Mouse (Mus musculus) liver, adult 2 months (tissue): ENCODE results near the gene Gmfb. TPM values are rescaled to one million over a fixed set of nuclear protein-coding genes. Genes with fewer than 3 reads are reported as not detected.

Experiments used
- DNase-seq: peaks from one replicate; pipeline ENCODE4 v3.0.0-alpha.2; 2011; ENCODE audit warnings: low read depth, low spot score; ENCODE audit errors: extremely low read depth
- H3K27ac ChIP-seq: fragments of 200-500 bp; replicated peaks from 2 replicates; pipeline ENCODE4 v1.5.1; 2012; ENCODE audit warnings: low read depth, mild to moderate bottlenecking, control low read depth, inconsistent platforms, low read length; ENCODE audit not compliant: insufficient read depth
- H3K27me3 ChIP-seq: fragments of 200-500 bp; 2 replicates; pipeline ENCODE4 v1.6.1; 2012; ENCODE audit warnings: mild to moderate bottlenecking, moderate library complexity, low read length, inconsistent platforms; ENCODE audit not compliant: control insufficient read depth, insufficient read depth
- H3K36me3 ChIP-seq: fragments of 200-500 bp; 2 replicates; pipeline ENCODE4 v1.6.1; 2012; ENCODE audit warnings: low read length, inconsistent platforms; ENCODE audit not compliant: control insufficient read depth, insufficient read depth
- H3K4me1 ChIP-seq: fragments of 200-500 bp; 2 replicates; pipeline ENCODE4 v1.6.1; 2011; ENCODE audit warnings: low read length; ENCODE audit not compliant: control insufficient read depth, insufficient read depth
- H3K4me3 ChIP-seq: fragments of 200-500 bp; 2 replicates; pipeline ENCODE4 v1.5.1; 2011; ENCODE audit warnings: low read depth, mild to moderate bottlenecking, control low read depth, low read length, moderate library complexity; ENCODE audit not compliant: insufficient read depth
- H3K79me2 ChIP-seq: fragments of 200-500 bp; 2 replicates; pipeline ENCODE4 v1.6.1; 2012; ENCODE audit warnings: inconsistent platforms, mild to moderate bottlenecking, low read length, moderate library complexity; ENCODE audit not compliant: control insufficient read depth, insufficient read depth
- H3K9ac ChIP-seq: fragments of 200-500 bp; 2 replicates; pipeline ENCODE4 v1.6.1; 2012; ENCODE audit warnings: low read depth, mild to moderate bottlenecking, control low read depth, inconsistent platforms, low read length
- CTCF ChIP-seq: fragments of 200-500 bp; IDR thresholded peaks from 2 replicates; pipeline ENCODE4 v1.5.1; 2011; ENCODE audit warnings: low read depth, low read length, control low read depth
- POLR2A ChIP-seq: fragments of 200-500 bp; IDR thresholded peaks from 2 replicates; pipeline ENCODE4 v1.6.1; 2011; ENCODE audit warnings: low read length, control low read depth; ENCODE audit not compliant: insufficient read depth; ENCODE audit errors: extremely low read depth
- WGBS: fragments of 180-500 bp; shearing (Covaris S2); methylation state at CpG from one replicate; pipeline ENCODE4 v1.1.7; 2018; 5-methylcytosine and 5-hydroxymethylcytosine counted together
- polyA plus RNA-seq: library from polyadenylated mRNA; depleted of rRNA; stranded (reverse); fragments of >200 nt; gene quantifications from 2 replicates; pipeline ENCODE4 v1.2.3, GENCODE M21; 2012
- total RNA-seq: library from RNA; depleted of rRNA; stranded (reverse); fragments of >200 nt; gene quantifications from 2 replicates; pipeline ENCODE4 v1.2.3, GENCODE M21; 2014

The Gmfb gene
- total and polyA plus RNA-seq, 2 experiments: 3.6 to 27.2 TPM

GRCm38 (mm10) chr14:46794157-46794556 is 27.9 kb downstream of the Gmfb start:
- no peak overlapping the region for H3K4me3 ChIP-seq
- WGBS: 58% methylated on average over 5 of the region's 5 CpGs
- peak; percentile 68 for DNase-seq

GRCm38 (mm10) chr14:46790723-46791122 is 31.3 kb downstream of the Gmfb start:
- peaks cover 6% of the 10 kb centered on the region; the same call in 1 of the 2 replicates for H3K79me2 ChIP-seq
- H3K4me3 ChIP-seq: no peak overlapping the region
- no peaks in the 10 kb centered on the region for H3K36me3 ChIP-seq
- no peak overlapping the region for H3K9ac ChIP-seq
- no peak for TF ChIP-seq CTCF
- no peak for TF ChIP-seq POLR2A
- H3K27me3 ChIP-seq: no peaks in the 10 kb centered on the region
- DNase-seq: no peak
- 94% methylated on average over 6 of the region's 6 CpGs for WGBS
- no peak overlapping the region for H3K27ac ChIP-seq
- H3K4me1 ChIP-seq: peaks cover 14% of the 10 kb centered on the region

More at GRCm38 (mm10) chr14:46794157-46794556, 27.9 kb downstream of the Gmfb start:
- no peaks in the 10 kb centered on the region; the same call in 1 of the 2 replicates for H3K4me1 ChIP-seq
- H3K27ac ChIP-seq: no peak overlapping the region
- no peaks in the 10 kb centered on the region for H3K79me2 ChIP-seq
- no peaks in the 10 kb centered on the region for H3K36me3 ChIP-seq
- no peak for TF ChIP-seq CTCF
- no peak for TF ChIP-seq POLR2A
- H3K9ac ChIP-seq: no peak overlapping the region
- no peaks in the 10 kb centered on the region for H3K27me3 ChIP-seq

DNA sequence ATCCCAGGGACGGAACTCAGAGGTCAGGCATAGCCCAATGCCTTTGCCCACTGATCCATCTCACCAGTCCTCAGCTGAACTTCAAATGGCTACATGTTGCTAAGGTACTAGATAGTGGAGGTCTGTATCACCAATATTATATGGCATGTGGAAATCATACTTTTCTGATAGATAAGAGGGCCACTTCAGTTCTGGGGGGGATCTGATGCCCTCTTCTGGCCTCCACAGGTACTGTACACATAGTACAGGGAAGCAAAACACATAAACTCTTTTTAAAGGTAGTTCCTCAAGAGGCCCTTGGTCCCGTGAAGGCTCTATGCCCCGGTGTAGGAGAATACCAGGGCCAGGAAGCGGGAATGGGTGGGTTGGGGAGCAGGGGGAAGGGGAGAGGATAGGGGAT is 31.7 kb downstream of the Gmfb start:
- WGBS: 88% methylated on average over 4 of the region's 4 CpGs
- Histone ChIP-seq H3K9ac (no peak overlapping the region), H3K4me3 (no peak overlapping the region), H3K79me2 (peaks cover 7% of the 10 kb centered on the region; the same call in 1 of the 2 replicates), H3K36me3 (no peaks in the 10 kb centered on the region), H3K27ac (no peak overlapping the region), H3K4me1 (peaks cover 14% of the 10 kb centered on the region), H3K27me3 (no peaks in the 10 kb centered on the region)
- DNase-seq: no peak
- TF ChIP-seq CTCF: no peak
- no peak for TF ChIP-seq POLR2A

GRCm38 (mm10) chr14:46788505-46788901 is 33.5 kb downstream of the Gmfb start:
- Histone ChIP-seq H3K9ac (peak overlapping the region; percentile 38; the same call in 1 of the 2 replicates), H3K27ac (peak overlapping the region; percentile 64), H3K4me1 (peaks cover 14% of the 10 kb centered on the region), H3K4me3 (peak overlapping the region; percentile 100), H3K79me2 (peaks cover 19% of the 10 kb centered on the region; the same call in 1 of the 2 replicates), H3K27me3 (no peaks in the 10 kb centered on the region), H3K36me3 (no peaks in the 10 kb centered on the region; the same call in 1 of the 2 replicates)
- TF ChIP-seq CTCF (no peak), POLR2A (no peak)
- 13% methylated on average over 8 of the region's 8 CpGs for WGBS
- DNase-seq: no peak

DNA sequence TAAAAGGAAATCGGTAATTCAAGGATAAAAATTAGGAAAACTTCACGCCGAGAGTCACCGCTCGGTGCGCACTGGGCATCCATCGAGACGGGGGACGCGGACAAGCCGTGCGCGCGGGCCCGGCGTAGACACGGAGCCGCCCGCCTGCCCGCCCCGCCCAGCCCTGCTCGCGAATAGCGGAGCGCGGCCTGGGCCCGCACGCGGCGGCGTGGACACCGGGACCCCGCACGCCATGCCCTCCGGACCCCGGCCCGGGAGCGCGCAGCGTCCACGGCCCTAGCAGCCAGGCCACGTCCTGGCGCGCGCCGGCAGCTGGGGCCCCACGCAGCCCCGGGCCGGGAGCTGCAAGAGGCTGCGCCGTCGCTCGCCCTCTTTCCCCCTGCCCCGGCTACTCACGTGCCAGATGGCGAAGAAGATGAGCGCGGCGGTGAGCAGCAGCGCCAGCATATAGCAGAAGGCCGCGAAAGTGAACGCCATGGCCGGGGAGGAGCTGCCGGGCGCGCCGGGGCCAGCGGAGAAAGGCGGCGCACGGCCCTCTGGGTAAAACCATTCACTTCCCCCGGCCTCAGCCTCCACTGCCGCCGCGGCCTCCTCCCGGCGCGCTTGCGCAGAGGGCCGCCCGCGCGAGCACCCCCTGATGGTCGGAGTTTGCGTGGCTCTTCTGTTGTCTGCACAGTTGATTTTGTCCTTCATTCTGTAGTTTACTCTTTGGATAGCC is 34.1 kb downstream of the Gmfb start, which contains the start of gene Cnih1:
TSS of gene Cnih1 (minus strand) at position 625 of the 718 bp plus-strand sequence.
- Histone ChIP-seq H3K9ac (peak within 1 kb of the TSS; percentile 98), H3K4me3 (peak within 1 kb of the TSS; percentile 100), H3K79me2 (peaks cover 22% of the 10 kb centered on the region; the same call in 1 of the 2 replicates), H3K4me1 (peaks cover 14% of the 10 kb centered on the region), H3K27ac (peak within 1 kb of the TSS; percentile 88), H3K27me3 (no peaks in the 10 kb centered on the region), H3K36me3 (no peaks in the 10 kb centered on the region; the same call in 1 of the 2 replicates)
- peak; percentile 71 for DNase-seq
- TF ChIP-seq POLR2A (peak; percentile 26; the same call in 1 of the 2 replicates), CTCF (peak; percentile 81)
- 2% methylated on average over 82 of the region's 86 CpGs for WGBS

GRCm38 (mm10) chr14:46787454-46787786 is 34.6 kb downstream of the Gmfb start:
- 0% methylated on average over 11 of the region's 11 CpGs for WGBS
- no peak for TF ChIP-seq POLR2A
- TF ChIP-seq CTCF: no peak
- Histone ChIP-seq H3K79me2 (peaks cover 22% of the 10 kb centered on the region; the same call in 1 of the 2 replicates), H3K4me1 (peaks cover 14% of the 10 kb centered on the region), H3K27ac (peak overlapping the region; percentile 88), H3K27me3 (no peaks in the 10 kb centered on the region), H3K36me3 (peaks cover 4% of the 10 kb centered on the region), H3K4me3 (peak overlapping the region; percentile 100), H3K9ac (peak overlapping the region; percentile 98)
- peak; percentile 61 for DNase-seq
